Mouse (Mus musculus) liver, postnatal 0 days (tissue): ENCODE measurements around the gene Abcc3. TPM values are rescaled to one million over a fixed set of nuclear protein-coding genes. Genes with fewer than 3 reads are reported as not detected.

Source experiments
- ATAC-seq: fragments of 200-750 bp; cut with Nextera tagmentation; 2 replicates; pipeline ENCODE4 v1.8.0; 2017; ENCODE audit warnings: mild to moderate bottlenecking, moderate library complexity
- DNase-seq: peaks from one replicate; pipeline ENCODE4 v3.0.0-alpha.2; 2016
- H3K27ac ChIP-seq: fragments of 300-500 bp; sonication (generic); 2 replicates; pipeline ENCODE4 v1.5.1; 2014; ENCODE audit warnings: antibody characterized with exemption, moderate library complexity, mild to moderate bottlenecking, low read depth
- H3K27me3 ChIP-seq: fragments of 300-500 bp; sonication (generic); 2 replicates; pipeline ENCODE4 v1.6.1; 2014; ENCODE audit warnings: low read length, control low read depth, mixed read lengths; ENCODE audit not compliant: insufficient read depth
- H3K36me3 ChIP-seq: fragments of 300-500 bp; sonication (generic); replicated peaks from 2 replicates; pipeline ENCODE4 v1.6.1; 2014; ENCODE audit warnings: mild to moderate bottlenecking, control low read depth, low read length, moderate library complexity, mixed read lengths; ENCODE audit not compliant: insufficient read depth
- H3K4me1 ChIP-seq: fragments of 300-500 bp; sonication (generic); 2 replicates; pipeline ENCODE4 v1.6.1; 2014; ENCODE audit warnings: antibody characterized with exemption, mild to moderate bottlenecking, control low read depth; ENCODE audit not compliant: insufficient read depth
- H3K4me2 ChIP-seq: fragments of 300-500 bp; sonication (generic); 2 replicates; pipeline ENCODE4 v1.6.1; 2014; ENCODE audit warnings: low read depth, mild to moderate bottlenecking, low read length, moderate library complexity, mixed read lengths
- H3K4me3 ChIP-seq: fragments of 300-500 bp; sonication (generic); 2 replicates; pipeline ENCODE4 v1.5.1; 2014; ENCODE audit warnings: low read depth, low read length
- H3K9ac ChIP-seq: fragments of 300-500 bp; sonication (generic); replicated peaks from 2 replicates; pipeline ENCODE4 v1.6.1; 2014; ENCODE audit warnings: mild to moderate bottlenecking, moderate library complexity
- H3K9me3 ChIP-seq: fragments of 300-500 bp; sonication (generic); 2 replicates; pipeline ENCODE4 v1.6.1; 2016; ENCODE audit warnings: mild to moderate bottlenecking, control low read depth, low read length, mixed read lengths
- CTCF ChIP-seq: sonication (generic); IDR thresholded peaks from 2 replicates; pipeline ENCODE4 v1.5.1; 2016; ENCODE audit warnings: antibody characterized with exemption, low read depth
- EP300 ChIP-seq: IDR thresholded peaks from 2 replicates; pipeline ENCODE4 v1.6.1; 2016; ENCODE audit warnings: antibody characterized with exemption, low read depth, mild to moderate bottlenecking
- WGBS: fragments of 180-500 bp; shearing (Covaris S2); extraction: QIAGEN DNeasy Blood & Tissue Kit; methylation state at CpG from one replicate; pipeline ENCODE4 v1.1.7; 2014; ENCODE audit not compliant: insufficient replicate concordance; 5-methylcytosine and 5-hydroxymethylcytosine counted together
- polyA plus RNA-seq: library from polyadenylated mRNA; unstranded; fragments of >200 nt; fragmentation: Nextera tagmentation; extraction: Ambion mirVana; gene quantifications from 2 replicates; pipeline ENCODE4 v1.2.1, GENCODE M21; 2015

Gene Abcc3
- polyA plus RNA-seq, 1 experiment from 2014 or later: 8.3 TPM

- Histone ChIP-seq H3K27me3 (no peaks in the 10 kb centered on the region), H3K9ac (no peak overlapping the region), H3K4me2 (no peak overlapping the region), H3K36me3 (no peaks in the 10 kb centered on the region), H3K4me1 (peaks cover 11% of the 10 kb centered on the region; the same call in 1 of the 2 replicates), H3K27ac (no peak overlapping the region), H3K9me3 (no peaks in the 10 kb centered on the region), H3K4me3 (no peak overlapping the region)
- ATAC-seq (no peak), DNase-seq (no peak)
- TF ChIP-seq EP300 (no peak), CTCF (no peak)
- WGBS: 64% methylated on average over 4 of the region's 4 CpGs
These were observed 5.0 kb downstream of the Abcc3 start for GRCm38 (mm10) chr11:94387756-94388155.

GRCm38 (mm10) chr11:94385977-94386771 is 6.6 kb downstream of the Abcc3 start:
- Histone ChIP-seq H3K36me3 (no peaks in the 10 kb centered on the region), H3K27ac (peak overlapping the region; percentile 52), H3K9me3 (no peaks in the 10 kb centered on the region), H3K4me2 (peak overlapping the region; percentile 33), H3K4me1 (0 out of 2 replicates have a peak, but pooled peaks cover 5% of the 10 kb centered on the region), H3K4me3 (no peak overlapping the region), H3K9ac (no peak overlapping the region), H3K27me3 (no peaks in the 10 kb centered on the region)
- 13% methylated on average over 12 of the region's 12 CpGs for WGBS
- peak; percentile 60 for DNase-seq
- peak; percentile 82 for ATAC-seq
- TF ChIP-seq EP300: peak; percentile 24; the same call in 1 of the 2 replicates
- TF ChIP-seq CTCF: no peak; the same call in 1 of the 2 replicates

- TF ChIP-seq EP300 (no peak), CTCF (no peak)
- Histone ChIP-seq H3K4me3 (no peak overlapping the region), H3K9ac (no peak overlapping the region), H3K36me3 (no peaks in the 10 kb centered on the region), H3K27me3 (no peaks in the 10 kb centered on the region), H3K4me1 (no peaks in the 10 kb centered on the region), H3K27ac (no peak overlapping the region), H3K9me3 (no peaks in the 10 kb centered on the region), H3K4me2 (no peak overlapping the region)
- ATAC-seq (no peak), DNase-seq (no peak)
- 45% methylated on average over 8 of the region's 8 CpGs for WGBS
These were observed 13.1 kb downstream of the Abcc3 start for GRCm38 (mm10) chr11:94379736-94380135.

GRCm38 (mm10) chr11:94379061-94379460 is 13.7 kb downstream of the Abcc3 start:
- Histone ChIP-seq H3K36me3 (no peaks in the 10 kb centered on the region), H3K27ac (no peak overlapping the region), H3K4me2 (no peak overlapping the region), H3K27me3 (no peaks in the 10 kb centered on the region), H3K4me3 (no peak overlapping the region), H3K9me3 (no peaks in the 10 kb centered on the region), H3K9ac (no peak overlapping the region), H3K4me1 (no peaks in the 10 kb centered on the region)
- no peak for DNase-seq
- WGBS: 28% methylated on average over 2 of the region's 2 CpGs
- ATAC-seq: no peak
- no peak for TF ChIP-seq CTCF

- H3K9me3 ChIP-seq: no peaks in the 10 kb centered on the region
- H3K4me1 ChIP-seq: peaks cover 9% of the 10 kb centered on the region
- no peak for DNase-seq
- H3K4me3 ChIP-seq: no peak overlapping the region
- H3K4me2 ChIP-seq: no peak overlapping the region
- no peaks in the 10 kb centered on the region for H3K27me3 ChIP-seq
- no peak overlapping the region for H3K9ac ChIP-seq
- no peak for ATAC-seq
- 76% methylated on average over 13 of the region's 13 CpGs for WGBS
- no peak overlapping the region for H3K27ac ChIP-seq
- no peaks in the 10 kb centered on the region for H3K36me3 ChIP-seq
- TF ChIP-seq CTCF (no peak), EP300 (no peak)
These were observed 18.4 kb downstream of the Abcc3 start for GRCm38 (mm10) chr11:94374276-94374948.

- DNase-seq (peak; percentile 48), ATAC-seq (peak; percentile 66)
- Histone ChIP-seq H3K27me3 (no peaks in the 10 kb centered on the region), H3K9ac (no peak overlapping the region), H3K9me3 (0 out of 2 replicates have a peak, but pooled peaks cover 2% of the 10 kb centered on the region), H3K4me3 (no peak overlapping the region), H3K27ac (peak overlapping the region; percentile 45; the same call in 1 of the 2 replicates), H3K4me2 (no peak overlapping the region), H3K4me1 (peaks cover 9% of the 10 kb centered on the region), H3K36me3 (no peaks in the 10 kb centered on the region)
- 8% methylated on average over 5 of the region's 5 CpGs for WGBS
- TF ChIP-seq CTCF (no peak), EP300 (no peak)
These were observed 22.0 kb downstream of the Abcc3 start for GRCm38 (mm10) chr11:94370809-94371208.
